Mouse (Mus musculus) lung, embryonic 14.5 days (tissue): ENCODE results near the gene Dync1h1. TPM values are rescaled to one million over a fixed set of nuclear protein-coding genes. Genes with fewer than 3 reads are reported as not detected.
A peak's percentile ranks its signal among the peaks of the same experiment; 100 is the strongest.
"Not testable (repeated sequence)": the region's sequence is repeated elsewhere in the genome, so short reads cannot be mapped to it uniquely, and the experiment has no call there.

Experiments used
- ATAC-seq: fragments of 200-750 bp; cut with Nextera tagmentation; 2 replicates; pipeline ENCODE4 v1.8.0; 2017; ENCODE audit warnings: mild to moderate bottlenecking, moderate TSS enrichment, moderate library complexity; ENCODE audit not compliant: insufficient read depth
- DNase-seq: peaks from one replicate; pipeline ENCODE4 v3.0.0-alpha.2; 2015
- H3K27ac ChIP-seq: fragments of 300-500 bp; sonication (generic); 2 replicates; pipeline ENCODE4 v1.5.1; 2014; ENCODE audit warnings: low read depth, mild to moderate bottlenecking, moderate library complexity
- H3K27me3 ChIP-seq: fragments of 300-500 bp; sonication (generic); 2 replicates; pipeline ENCODE4 v1.6.1; 2014; ENCODE audit warnings: low read length, control low read depth; ENCODE audit not compliant: insufficient read depth
- H3K36me3 ChIP-seq: fragments of 300-500 bp; sonication (generic); 2 replicates; pipeline ENCODE4 v1.6.1; 2014; ENCODE audit warnings: control low read depth; ENCODE audit not compliant: insufficient read depth
- H3K4me1 ChIP-seq: fragments of 300-500 bp; sonication (generic); 2 replicates; pipeline ENCODE4 v1.6.1; 2014; ENCODE audit warnings: antibody characterized with exemption, control low read depth; ENCODE audit not compliant: insufficient read depth
- H3K4me2 ChIP-seq: fragments of 300-500 bp; sonication (generic); 2 replicates; pipeline ENCODE4 v1.6.1; 2014; ENCODE audit warnings: mild to moderate bottlenecking
- H3K4me3 ChIP-seq: fragments of 300-500 bp; sonication (generic); 2 replicates; pipeline ENCODE4 v1.5.1; 2014; ENCODE audit warnings: low read depth, low read length
- H3K9ac ChIP-seq: fragments of 300-500 bp; sonication (generic); 2 replicates; pipeline ENCODE4 v1.6.1; 2014
- H3K9me3 ChIP-seq: fragments of 300-500 bp; sonication (generic); 2 replicates; pipeline ENCODE4 v1.6.1; 2016; ENCODE audit warnings: low read depth, low read length, control low read depth
- CTCF ChIP-seq: IDR thresholded peaks from 2 replicates; pipeline ENCODE4 v1.5.1; 2016; ENCODE audit warnings: antibody characterized with exemption, low read depth
- WGBS: fragments of 180-500 bp; shearing (Covaris S2); extraction: QIAGEN DNeasy Blood & Tissue Kit; methylation state at CpG from one replicate; pipeline ENCODE4 v1.1.7; 2014; 5-methylcytosine and 5-hydroxymethylcytosine counted together
- polyA plus RNA-seq: library from polyadenylated mRNA; unstranded; fragments of >200 nt; fragmentation: Nextera tagmentation; extraction: Ambion mirVana; gene quantifications from 2 replicates; pipeline ENCODE4 v1.2.1, GENCODE M21; 2014

Gene Dync1h1
- polyA plus RNA-seq, 1 experiment from 2014 or later, result 72.3 TPM

- no peak for TF ChIP-seq CTCF
- H3K9me3 ChIP-seq, result no peaks in the 10 kb centered on the region
- ATAC-seq (no peak), DNase-seq (no peak)
- H3K36me3 ChIP-seq, result peaks cover 4% of the 10 kb centered on the region; the same call in 1 of the 2 replicates
- no peak within 1 kb of the TSS for H3K4me3 ChIP-seq
- H3K4me1 ChIP-seq, result no peaks in the 10 kb centered on the region
- no peak within 1 kb of the TSS for H3K4me2 ChIP-seq
- H3K27me3 ChIP-seq, result no peaks in the 10 kb centered on the region
- no peak within 1 kb of the TSS for H3K27ac ChIP-seq
- 78% methylated on average over 9 of the region's 9 CpGs for WGBS
- H3K9ac ChIP-seq, result no peak within 1 kb of the TSS
Observed at GRCm38 (mm10) chr12:110682561-110683299, 81.5 kb downstream of the Dync1h1 start, which contains the start of gene 1700001K19Rik. TSS of gene 1700001K19Rik (minus strand) at chr12:110682619.

GRCm38 (mm10) chr12:110683580-110683979, 82.3 kb downstream of the Dync1h1 start:
- ATAC-seq (no peak), DNase-seq (no peak)
- whole genome bisulfite sequencing, result no CpG with 5 or more reads among the region's 1 CpGs
- H3K27me3 ChIP-seq, result no peaks in the 10 kb centered on the region
- peaks cover 13% of the 10 kb centered on the region; the same call in 1 of the 2 replicates for H3K36me3 ChIP-seq
- TF ChIP-seq CTCF, result no peak
- H3K4me1 ChIP-seq, result no peaks in the 10 kb centered on the region
- no peak overlapping the region for H3K4me3 ChIP-seq
- no peak overlapping the region for H3K4me2 ChIP-seq
- no peak overlapping the region for H3K27ac ChIP-seq
- H3K9ac ChIP-seq, result no peak overlapping the region
- H3K9me3 ChIP-seq, result no peaks in the 10 kb centered on the region

- H3K4me2 ChIP-seq, result no peak overlapping the region
- DNase-seq, result peak; percentile 71
Observed at GRCm38 (mm10) chr12:110687894-110688734, 86.9 kb downstream of the Dync1h1 start.

GRCm38 (mm10) chr12:110688921-110689320, 87.7 kb downstream of the Dync1h1 start:
- not testable (repeated sequence) for H3K9me3 ChIP-seq, H3K4me3 ChIP-seq, H3K9ac ChIP-seq, H3K4me2 ChIP-seq, H3K27ac ChIP-seq, H3K4me1 ChIP-seq, DNase-seq, ATAC-seq, H3K27me3 ChIP-seq
- WGBS, result 81% methylated on average over 3 of the region's 3 CpGs
- peaks cover 58% of the 10 kb centered on the region for H3K36me3 ChIP-seq

More at GRCm38 (mm10) chr12:110687894-110688734, 86.9 kb downstream of the Dync1h1 start:
- Histone ChIP-seq H3K27me3 (no peaks in the 10 kb centered on the region), H3K4me3 (no peak overlapping the region), H3K27ac (peak overlapping the region; percentile 70; the same call in 1 of the 2 replicates), H3K36me3 (peaks cover 51% of the 10 kb centered on the region), H3K9ac (no peak overlapping the region), H3K4me1 (no peaks in the 10 kb centered on the region), H3K9me3 (no peaks in the 10 kb centered on the region)
- no peak for TF ChIP-seq CTCF
- 62% methylated on average over 12 of the region's 12 CpGs for WGBS
- peak; percentile 67 for ATAC-seq

GRCm38 (mm10) chr12:110689919-110690643, 88.8 kb downstream of the Dync1h1 start:
- Histone ChIP-seq H3K9ac (no peak overlapping the region), H3K27ac (no peak overlapping the region), H3K27me3 (no peaks in the 10 kb centered on the region), H3K4me1 (0 out of 2 replicates have a peak, but pooled peaks cover 5% of the 10 kb centered on the region), H3K4me2 (no peak overlapping the region), H3K9me3 (no peaks in the 10 kb centered on the region), H3K36me3 (peaks cover 68% of the 10 kb centered on the region), H3K4me3 (no peak overlapping the region)
- WGBS, result 86% methylated on average over 6 of the region's 6 CpGs
- no peak for TF ChIP-seq CTCF
- DNase-seq (no peak), ATAC-seq (no peak)

- H3K4me3 ChIP-seq, result 0 out of 2 replicates have a peak overlapping the region, but pooled peaks have one; percentile 3
- peaks cover 57% of the 10 kb centered on the region for H3K36me3 ChIP-seq
- H3K27ac ChIP-seq, H3K27me3 ChIP-seq, ATAC-seq, H3K9me3 ChIP-seq, H3K9ac ChIP-seq: not testable (repeated sequence)
- H3K4me2 ChIP-seq, result 0 out of 2 replicates have a peak overlapping the region, but pooled peaks have one; percentile 18
- WGBS, result 38% methylated on average over 5 of the region's 5 CpGs
- H3K4me1 ChIP-seq, result peaks cover 10% of the 10 kb centered on the region; the same call in 1 of the 2 replicates
- peak; percentile 52 for DNase-seq
Observed at GRCm38 (mm10) chr12:110693378-110693777, 92.1 kb downstream of the Dync1h1 start.
